Mouse (Mus musculus): ENCODE data around the gene Sft2d2. TPM values are rescaled to one million over a fixed set of nuclear protein-coding genes. Genes with fewer than 3 reads are reported as not detected.

Sft2d2 gene
- total and polyA plus RNA-seq, 3 experiments = 26.0 to 31.6 (median 27.2) TPM

DNA sequence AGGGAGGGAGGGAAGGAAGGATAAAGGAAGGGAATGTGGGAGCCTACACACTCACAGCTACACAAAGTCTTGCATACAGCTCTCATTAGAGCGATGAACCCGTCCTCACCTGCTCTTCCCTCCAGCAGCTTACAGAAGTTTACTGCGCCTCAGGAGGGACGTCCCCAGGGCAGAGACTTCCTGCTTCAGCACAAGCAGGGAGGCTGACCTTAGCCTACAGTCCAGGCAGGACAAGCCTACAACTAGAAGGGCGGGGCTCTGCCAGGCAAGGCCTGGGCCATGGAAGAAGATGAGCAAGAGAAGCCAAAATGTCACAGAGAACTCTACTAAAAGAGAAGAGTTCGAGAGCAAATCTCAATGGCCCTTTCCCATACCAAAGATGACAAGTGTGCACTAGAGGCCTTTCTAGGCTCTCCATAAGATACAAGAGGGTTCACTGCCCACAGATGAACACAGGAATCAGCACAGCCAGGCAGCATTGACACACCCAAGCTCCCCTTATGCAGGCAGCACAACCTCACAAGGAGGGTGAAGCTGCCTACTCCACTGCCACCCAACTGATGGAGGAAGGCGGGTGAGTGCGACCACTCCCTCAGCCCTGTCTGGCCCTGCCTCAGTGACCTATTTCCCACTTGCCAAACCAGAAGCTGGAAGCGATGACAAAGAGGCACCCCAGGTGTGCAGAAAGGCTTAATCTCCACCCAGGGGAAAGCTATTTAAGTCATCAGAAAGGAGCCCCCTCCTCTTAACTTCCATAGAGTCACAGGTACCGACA, 5.2 kb downstream of the Sft2d2 start:
- no peaks in the 10 kb centered on the region for H3K9me3 ChIP-seq (replicated peaks; ENCODE audit: low read length)
- H3K4me2 ChIP-seq (ENCODE audit: insufficient read depth, low read depth, poor library complexity, severe bottlenecking) = peak overlapping the region; percentile 51
- peak overlapping the region; percentile 53 for H3K27ac ChIP-seq (ENCODE audit: insufficient read depth, low read depth)
- H3K79me2 ChIP-seq (replicated peaks; ENCODE audit: control insufficient read depth, extremely low read depth, insufficient read depth, poor library complexity, severe bottlenecking) = peaks cover 40% of the 10 kb centered on the region
- no peaks in the 10 kb centered on the region for H3K27me3 ChIP-seq (replicated peaks)
- H3K36me3 ChIP-seq (replicated peaks in 1 of 2; ENCODE audit: control insufficient read depth in 1 of 2, insufficient read depth in 1 of 2, low read length in 1 of 2) = peaks cover 39 to 58% of the 10 kb centered on the region in 2 experiments
- peak overlapping the region in 2 of 3 experiments; percentile 30 to 47 for H3K4me3 ChIP-seq (replicated peaks in 1 of 3; ENCODE audit: low read depth in 2 of 3, low read length in 2 of 3, poor library complexity in 1 of 3)
- TF ChIP-seq ZNF384 (IDR thresholded peaks at IDR 0.05; ENCODE audit: low read depth, low read length) (no peak), UBTF (IDR thresholded peaks at IDR 0.05; ENCODE audit: low read depth, low read length) (no peak), MEF2A (IDR thresholded peaks at IDR 0.05; ENCODE audit: borderline replicate concordance, low read depth, low read length) (peak; percentile 56; the same call in 1 of the 2 replicates), TBP (conservative IDR thresholded peaks at IDR 0.05; ENCODE audit: low read depth, low read length) (no peak), SIN3A (IDR thresholded peaks at IDR 0.05; ENCODE audit: low read length) (peak; percentile 64; the same call in 1 of the 2 replicates), ELF1 (IDR thresholded peaks at IDR 0.05; ENCODE audit: low read depth, low read length) (peak; percentile 87), HCFC1 (IDR thresholded peaks at IDR 0.05; ENCODE audit: low read depth, low read length) (peak; percentile 18; the same call in 1 of the 2 replicates), BHLHE40 (IDR thresholded peaks at IDR 0.05; ENCODE audit: low read depth, low read length) (peak; percentile 63), ETS1 (conservative IDR thresholded peaks at IDR 0.05; ENCODE audit: low read depth, low read length) (0 out of 2 replicates have a peak, but pooled peaks have one; percentile 19), RAD21 (IDR thresholded peaks at IDR 0.05; ENCODE audit: low read depth, low read length) (no peak; the same call in 1 of the 2 replicates), MAZ (IDR thresholded peaks at IDR 0.05; ENCODE audit: low read depth, low read length) (0 out of 2 replicates have a peak, but pooled peaks have one; percentile 59), MXI1 (IDR thresholded peaks at IDR 0.05; ENCODE audit: low read depth, low read length) (peak; percentile 59; the same call in 1 of the 2 replicates), KAT2A (IDR thresholded peaks at IDR 0.05; ENCODE audit: insufficient replicate concordance, low read length) (no peak), POLR2A (IDR thresholded peaks at IDR 0.05; ENCODE audit: low read depth, low read length) (no peak), POLR2AphosphoS2 (IDR thresholded peaks at IDR 0.05; ENCODE audit: low read depth, low read length) (no peak), ZMIZ1 (IDR thresholded peaks at IDR 0.05; ENCODE audit: low read depth, low read length) (no peak), ZKSCAN1 (IDR thresholded peaks at IDR 0.05; ENCODE audit: borderline replicate concordance, low read depth, low read length) (no peak)
- H3K9ac ChIP-seq (ENCODE audit: insufficient read depth, low read depth) = peak overlapping the region; percentile 16; the same call in 1 of the 2 replicates
- H3K4me1 ChIP-seq (ENCODE audit: control insufficient read depth in 1 of 2, insufficient read depth in 2 of 2) = peaks cover 33 to 77% of the 10 kb centered on the region in 2 experiments
- in situ Hi-C loops (cut with MboI; ENCODE audit: low pct_ligation_motif_present, low pct_unique_long_range_greater_than_20kb, low sequenced_read_pairs) (no loop called here), dilution Hi-C loops (cut with MboI; ENCODE audit: extremely low pct_ligation_motif_present, extremely low pct_unique_long_range_greater_than_20kb, low sequenced_read_pairs) (no loop called here)
- DNase-seq (ENCODE audit: extremely low read depth) = peak; percentile 65

DNA sequence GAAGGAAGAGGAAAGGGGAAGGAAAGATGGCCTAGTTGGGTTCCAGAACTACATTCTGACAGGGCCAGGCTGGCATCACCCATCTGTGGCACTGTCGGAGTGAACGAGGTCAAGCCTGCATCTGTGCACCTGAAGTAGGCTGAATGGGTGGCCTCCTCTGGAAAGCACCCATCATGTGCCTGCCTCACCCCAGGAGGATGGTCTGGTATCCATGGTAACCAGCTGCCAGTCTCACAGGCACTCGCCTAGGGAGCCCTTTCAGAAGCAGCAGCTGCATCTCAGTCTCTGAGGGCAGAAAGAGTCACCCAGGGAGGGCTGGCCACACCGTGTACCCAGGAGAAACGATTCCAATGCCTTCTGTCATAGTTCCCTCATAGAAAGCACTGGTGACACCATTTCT, 6.9 kb downstream of the Sft2d2 start:
- H3K36me3 ChIP-seq (replicated peaks in 1 of 2; ENCODE audit: control insufficient read depth in 1 of 2, insufficient read depth in 1 of 2, low read length in 1 of 2) = peaks cover 56 to 74% of the 10 kb centered on the region in 2 experiments
- no peak overlapping the region for H3K9ac ChIP-seq (ENCODE audit: insufficient read depth, low read depth)
- H3K4me1 ChIP-seq (ENCODE audit: control insufficient read depth in 1 of 2, insufficient read depth in 2 of 2) = peaks cover 33 to 81% of the 10 kb centered on the region in 2 experiments
- peaks cover 26% of the 10 kb centered on the region for H3K79me2 ChIP-seq (replicated peaks; ENCODE audit: control insufficient read depth, extremely low read depth, insufficient read depth, poor library complexity, severe bottlenecking)
- H3K27ac ChIP-seq (ENCODE audit: insufficient read depth, low read depth) = no peak overlapping the region
- dilution Hi-C loops (cut with MboI; ENCODE audit: extremely low pct_ligation_motif_present, extremely low pct_unique_long_range_greater_than_20kb, low sequenced_read_pairs) = no loop called here
- no peak overlapping the region for H3K4me2 ChIP-seq (ENCODE audit: insufficient read depth, low read depth, poor library complexity, severe bottlenecking)
- no peaks in the 10 kb centered on the region for H3K9me3 ChIP-seq (replicated peaks; ENCODE audit: low read length)
- TF ChIP-seq ZKSCAN1 (IDR thresholded peaks at IDR 0.05; ENCODE audit: borderline replicate concordance, low read depth, low read length) = peak; percentile 46; the same call in 1 of the 2 replicates
- no peak for TF ChIP-seq CTCF (conservative IDR thresholded peaks at IDR 0.05 in 1 of 2, IDR thresholded peaks at IDR 0.05 in 1 of 2; ENCODE audit: low read depth in 2 of 2, low read length in 2 of 2)
- no peak for TF ChIP-seq POLR2A (IDR thresholded peaks at IDR 0.05; ENCODE audit: low read depth, low read length)
- TF ChIP-seq RCOR1 (conservative IDR thresholded peaks at IDR 0.05; ENCODE audit: low read depth, low read length) = no peak
- no peak for TF ChIP-seq USF2 (conservative IDR thresholded peaks at IDR 0.05; ENCODE audit: low read depth, low read length)
- no peak for TF ChIP-seq USF1 (IDR thresholded peaks at IDR 0.05; ENCODE audit: low read depth, low read length)
- no peak for TF ChIP-seq HCFC1 (IDR thresholded peaks at IDR 0.05; ENCODE audit: low read depth, low read length)
- H3K27me3 ChIP-seq (replicated peaks) = no peaks in the 10 kb centered on the region
- in situ Hi-C loops (cut with MboI; ENCODE audit: low pct_ligation_motif_present, low pct_unique_long_range_greater_than_20kb, low sequenced_read_pairs) = no loop called here
- DNase-seq (ENCODE audit: extremely low read depth) = peak; percentile 61
- H3K4me3 ChIP-seq (replicated peaks in 1 of 3; ENCODE audit: low read depth in 2 of 3, low read length in 2 of 3, poor library complexity in 1 of 3) = no peak overlapping the region
